Mouse (Mus musculus): ENCODE data around the gene C1qtnf4.

- TF ChIP-seq CTCF (IDR thresholded peaks at IDR 0.05 in 2 of 3, conservative IDR thresholded peaks at IDR 0.05 in 1 of 3; ENCODE audit: control insufficient read depth in 1 of 3, insufficient read depth in 1 of 3, low read depth in 2 of 3, low read length in 3 of 3, poor library complexity in 1 of 3, severe bottlenecking in 1 of 3) (no peak), USF2 (IDR thresholded peaks at IDR 0.05; ENCODE audit: borderline replicate concordance in 1 of 2, insufficient read depth in 1 of 2, low read depth in 1 of 2, low read length in 2 of 2) (no peak), POLR2A (IDR thresholded peaks at IDR 0.05; ENCODE audit: control insufficient read depth in 1 of 2, insufficient read depth in 1 of 2, low read depth in 1 of 2, low read length in 2 of 2, poor library complexity in 1 of 2) (no peak), HCFC1 (IDR thresholded peaks at IDR 0.05; ENCODE audit: low read depth, low read length) (no peak), MYC (IDR thresholded peaks at IDR 0.05; ENCODE audit: low read depth, low read length) (no peak), POLR2AphosphoS2 (IDR thresholded peaks at IDR 0.05; ENCODE audit: low read length) (no peak), MAFK (IDR thresholded peaks at IDR 0.05; ENCODE audit: borderline replicate concordance, low read depth, low read length) (no peak), CHD1 (IDR thresholded peaks at IDR 0.05; ENCODE audit: low read depth, low read length) (no peak), TCF12 (IDR thresholded peaks at IDR 0.05; ENCODE audit: low read depth, low read length) (no peak), ETS1 (IDR thresholded peaks at IDR 0.05; ENCODE audit: low read depth, low read length) (no peak)
These were observed 37.0 kb downstream of the C1qtnf4 start for GRCm38 (mm10) chr2:90922636-90923035.

Data from MEL (cell line).